Mouse (Mus musculus): Measurements from ENCODE around the gene Ezh1. TPM values are rescaled to one million over a fixed set of nuclear protein-coding genes. Genes with fewer than 3 reads are reported as not detected.

The Ezh1 gene
- total RNA-seq, 2 experiments from 2014 or later = 27.9 to 37.9 TPM

DNA sequence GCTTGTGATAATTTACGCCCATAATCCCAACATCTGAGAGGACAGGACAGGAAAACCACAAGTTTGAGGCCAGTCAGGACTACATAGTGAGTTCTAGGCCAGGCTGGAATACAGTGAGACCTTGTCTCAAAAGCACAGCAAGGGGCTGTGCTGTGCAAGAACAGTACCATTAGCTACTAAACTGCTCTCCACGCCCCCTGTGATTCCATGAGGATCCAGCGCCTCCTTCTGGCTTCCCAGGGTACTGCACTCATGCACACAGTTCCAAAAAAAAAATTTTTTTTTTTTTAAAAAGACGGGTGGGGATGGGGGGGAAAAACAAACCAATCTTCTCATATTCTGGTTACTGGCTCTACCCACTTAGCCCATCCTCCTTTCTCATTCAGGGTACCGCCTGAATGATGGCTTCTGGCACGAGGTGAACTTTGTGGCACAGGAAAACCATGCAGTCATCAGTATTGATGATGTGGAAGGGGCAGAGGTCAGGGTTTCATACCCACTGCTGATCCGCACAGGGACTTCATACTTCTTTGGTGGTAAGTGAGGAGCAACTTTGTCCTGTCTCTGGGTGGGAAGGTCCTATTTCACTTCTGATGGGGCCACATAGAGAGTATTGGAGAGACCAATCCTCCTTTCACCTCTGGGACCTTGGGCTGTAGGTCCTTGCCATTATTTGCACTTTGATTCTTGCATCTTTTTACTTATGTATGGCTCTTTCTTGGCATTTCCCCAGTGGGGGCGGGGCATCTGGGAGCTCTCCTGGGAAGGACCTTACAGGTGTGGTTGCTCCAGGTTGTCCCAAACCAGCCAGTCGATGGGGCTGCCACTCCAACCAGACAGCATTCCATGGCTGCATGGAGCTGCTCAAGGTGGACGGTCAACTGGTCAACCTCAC lies 45.2 kb downstream of the Ezh1 start:
- DNase-seq = peak; percentile 86

DNA sequence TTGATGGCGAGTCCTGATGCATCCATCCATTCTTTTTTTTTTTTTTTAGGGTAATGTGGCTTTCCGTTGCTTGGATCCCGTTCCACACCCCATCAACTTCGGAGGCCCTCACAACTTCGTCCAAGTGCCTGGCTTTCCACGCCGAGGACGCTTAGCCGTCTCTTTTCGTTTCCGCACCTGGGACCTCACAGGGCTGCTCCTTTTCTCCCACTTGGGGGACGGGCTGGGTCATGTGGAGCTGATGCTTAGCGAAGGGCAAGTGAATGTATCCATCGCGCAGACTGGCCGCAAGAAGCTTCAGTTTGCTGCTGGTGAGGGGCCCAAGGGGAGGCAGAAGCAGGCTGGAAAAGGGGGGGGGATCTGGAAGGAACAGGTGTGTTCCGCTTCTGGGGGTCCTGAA lies 46.0 kb downstream of the Ezh1 start:
- no peak for DNase-seq

DNA sequence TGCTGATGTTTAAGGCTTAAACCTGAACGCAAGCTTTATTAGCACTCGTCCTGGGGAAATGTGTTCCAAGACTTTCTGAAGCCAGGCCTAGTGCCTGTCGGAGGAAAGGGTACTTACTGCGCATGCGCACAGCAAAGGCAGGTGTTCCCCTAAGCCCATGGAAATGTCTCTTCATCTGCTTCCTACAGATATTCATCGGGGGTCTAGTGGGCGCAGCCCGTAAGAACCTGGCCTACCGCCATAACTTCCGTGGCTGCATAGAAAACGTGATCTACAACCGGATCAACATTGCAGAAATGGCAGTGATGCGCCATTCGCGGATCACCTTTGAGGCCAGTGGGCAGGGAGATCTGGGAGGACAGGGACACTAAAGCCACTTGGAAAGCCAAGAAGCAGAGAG lies 47.0 kb downstream of the Ezh1 start:
- DNase-seq = no peak

DNA sequence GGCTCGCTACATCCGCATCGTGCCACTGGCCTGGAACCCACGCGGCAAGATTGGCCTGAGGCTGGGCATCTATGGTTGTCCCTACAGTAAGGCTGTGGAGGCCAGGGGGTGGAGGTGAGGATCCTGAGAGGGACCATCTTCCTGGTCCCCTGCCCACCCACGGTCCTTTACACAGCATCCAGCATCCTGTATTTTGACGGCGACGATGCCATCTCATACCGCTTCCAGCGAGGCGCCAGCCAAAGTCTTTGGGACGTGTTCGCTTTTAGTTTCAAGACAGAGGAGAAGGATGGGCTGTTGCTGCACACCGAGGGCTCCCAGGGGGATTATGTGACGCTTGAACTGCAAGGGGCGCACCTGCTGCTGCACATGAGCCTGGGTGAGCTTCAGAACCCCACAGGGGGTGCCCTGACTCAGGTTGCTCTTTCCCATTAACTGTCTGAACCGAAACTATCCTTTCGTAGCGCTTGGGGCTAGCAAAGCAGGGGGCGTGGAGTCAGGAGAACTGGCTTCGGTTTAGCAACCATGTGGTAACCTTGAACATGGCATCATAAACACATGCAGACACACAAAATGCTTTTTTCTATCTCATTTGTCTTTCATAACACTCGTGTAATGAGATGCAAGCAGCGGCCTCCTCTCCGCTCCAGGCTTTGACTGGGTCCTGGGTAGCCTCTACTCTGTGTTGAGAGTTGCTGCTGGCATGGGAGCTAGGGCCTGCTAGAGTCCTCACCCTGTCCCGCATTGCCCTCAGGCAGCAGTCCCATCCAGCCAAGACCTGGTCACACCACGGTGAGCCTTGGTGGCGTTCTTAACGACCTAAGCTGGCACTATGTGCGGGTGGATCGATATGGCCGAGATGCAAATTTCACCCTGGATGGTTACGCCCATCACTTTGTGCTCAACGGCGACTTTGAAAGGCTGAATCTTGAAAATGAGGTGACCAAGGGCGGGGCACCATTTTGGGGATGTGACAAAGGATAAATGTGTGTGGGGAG lies 47.9 kb downstream of the Ezh1 start:
- no peak for DNase-seq

DNA sequence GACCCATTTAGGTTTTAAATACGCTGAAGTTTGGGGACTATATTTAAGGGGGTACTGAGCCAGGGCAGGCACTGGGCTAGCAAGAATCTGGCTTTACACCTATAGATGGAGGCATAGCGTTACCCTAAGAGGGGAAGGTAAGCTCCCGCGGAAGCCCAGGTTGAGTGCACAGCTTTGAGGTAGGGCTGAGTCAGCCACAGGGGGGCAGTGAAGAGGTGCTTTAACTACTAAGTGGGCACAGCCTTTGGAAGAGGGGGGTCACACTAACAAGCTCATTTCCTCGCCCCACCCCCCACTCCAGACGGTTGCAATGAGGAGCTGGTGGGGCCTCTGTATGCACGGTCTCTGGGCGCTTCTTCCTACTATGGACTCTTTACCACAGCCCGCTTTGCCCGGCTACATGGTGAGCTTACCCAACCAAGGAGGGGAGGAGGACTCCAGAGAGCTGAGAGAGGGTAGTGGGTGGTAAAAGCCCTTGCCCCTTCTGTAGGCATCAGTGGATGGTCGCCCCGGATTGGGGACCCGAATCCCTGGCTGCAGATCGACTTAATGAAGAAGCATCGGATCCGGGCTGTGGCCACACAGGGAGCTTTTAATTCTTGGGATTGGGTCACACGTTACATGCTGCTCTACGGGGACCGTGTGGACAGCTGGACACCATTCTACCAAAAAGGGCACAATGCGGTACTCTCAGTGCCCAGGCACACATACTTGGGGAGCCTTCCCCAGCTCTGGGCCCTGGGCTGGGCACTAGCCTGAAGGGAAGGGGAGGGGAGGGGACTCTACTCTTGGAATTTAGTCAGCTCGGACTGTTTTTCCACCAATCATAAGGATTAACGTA lies 49.1 kb downstream of the Ezh1 start:
- DNase-seq = peak; percentile 69

DNA sequence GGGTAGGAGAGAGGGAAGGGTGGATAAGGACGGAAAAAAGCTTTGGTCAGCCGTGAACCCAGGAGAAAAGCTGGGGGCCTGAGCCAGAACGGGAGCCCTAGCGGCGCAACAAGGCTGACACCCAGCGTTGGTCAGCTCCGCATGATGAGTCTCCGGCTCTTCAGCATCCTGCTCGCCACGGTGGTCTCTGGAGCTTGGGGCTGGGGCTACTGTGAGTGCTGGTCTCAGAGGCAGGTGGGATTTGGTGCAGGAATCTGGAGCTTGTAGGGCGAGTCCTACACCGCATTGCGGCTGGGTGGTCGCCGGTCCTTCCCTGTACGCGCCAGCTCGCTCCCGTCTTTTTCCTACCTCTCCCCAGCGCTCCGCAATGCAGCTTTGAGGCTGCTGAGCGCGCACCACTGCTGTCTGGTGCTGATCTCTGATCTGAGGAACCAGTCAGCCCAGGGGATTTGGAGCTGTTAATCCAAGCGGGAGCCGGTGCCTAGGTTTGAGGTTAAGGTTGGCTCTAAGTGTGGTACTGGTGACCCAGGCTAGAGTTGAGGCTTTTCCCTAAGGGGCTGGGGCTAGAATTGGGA lies 50.1 kb downstream of the Ezh1 start:
- peak; percentile 71 for DNase-seq

DNA sequence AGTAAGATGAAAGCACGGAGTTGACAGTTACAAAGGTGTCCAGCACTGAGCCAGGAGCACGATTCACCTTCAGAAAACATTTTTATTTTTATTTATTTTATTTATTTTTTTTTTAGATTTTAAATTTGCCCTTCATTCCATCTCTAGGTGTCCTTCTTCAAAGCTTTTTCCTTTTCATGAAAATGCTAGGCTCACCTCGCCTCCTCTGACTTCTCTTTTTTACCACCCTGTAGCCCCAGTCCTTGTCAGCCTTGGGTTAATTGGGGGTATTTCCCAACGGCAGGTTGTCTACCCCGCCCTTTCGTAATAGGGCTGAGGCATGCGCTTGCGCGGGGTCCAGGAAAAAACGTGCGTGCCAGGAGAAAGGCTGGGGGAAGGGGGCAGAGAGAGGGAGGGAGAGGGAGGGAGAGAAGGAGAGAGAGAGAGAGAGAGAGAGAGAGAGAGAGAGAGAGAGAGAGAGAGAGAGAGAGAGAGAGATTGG lies 50.6 kb downstream of the Ezh1 start:
- no peak for DNase-seq

DNA sequence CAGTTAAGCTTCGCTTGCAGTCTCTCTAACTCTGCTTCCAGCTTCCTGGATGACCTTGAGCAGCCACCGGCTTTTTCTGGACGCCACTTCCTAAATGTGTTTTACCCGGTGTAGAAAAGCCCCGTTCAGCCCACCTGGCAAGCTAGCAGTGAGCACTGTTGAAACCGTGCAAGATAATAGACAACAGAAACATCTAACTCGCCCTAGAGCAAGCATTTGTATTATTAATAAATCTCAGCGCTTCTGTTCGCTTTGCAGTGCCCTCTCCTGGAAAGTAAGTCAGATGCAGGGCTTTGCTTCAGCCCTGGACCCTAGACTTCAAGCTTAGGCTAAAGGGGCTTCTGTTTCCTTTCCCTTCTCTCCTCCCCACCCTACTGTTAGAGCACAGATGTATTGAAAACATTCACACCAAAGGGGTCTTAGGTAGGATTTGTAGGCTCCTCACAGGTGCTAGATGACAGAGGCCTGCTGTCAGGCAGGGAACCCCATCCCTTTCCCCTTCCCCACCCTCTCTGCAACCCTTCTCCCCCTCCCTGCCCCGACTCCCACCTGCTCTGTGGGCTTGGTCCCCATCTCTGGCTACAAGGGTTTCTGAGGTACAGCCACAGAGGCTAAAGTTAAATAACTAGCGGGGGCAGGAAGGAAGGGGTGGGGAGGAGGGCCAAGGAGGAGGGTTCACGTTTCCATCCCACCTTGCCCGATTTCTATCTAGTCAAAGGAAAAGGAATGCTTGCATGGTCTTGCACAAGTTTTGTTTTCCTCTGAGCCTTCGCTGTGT lies 51.2 kb downstream of the Ezh1 start, which contains the start of gene Ccr10:
Ccr10 (minus strand) TSS at position 593 of the 778 bp plus-strand sequence.
- no peak for DNase-seq

DNA sequence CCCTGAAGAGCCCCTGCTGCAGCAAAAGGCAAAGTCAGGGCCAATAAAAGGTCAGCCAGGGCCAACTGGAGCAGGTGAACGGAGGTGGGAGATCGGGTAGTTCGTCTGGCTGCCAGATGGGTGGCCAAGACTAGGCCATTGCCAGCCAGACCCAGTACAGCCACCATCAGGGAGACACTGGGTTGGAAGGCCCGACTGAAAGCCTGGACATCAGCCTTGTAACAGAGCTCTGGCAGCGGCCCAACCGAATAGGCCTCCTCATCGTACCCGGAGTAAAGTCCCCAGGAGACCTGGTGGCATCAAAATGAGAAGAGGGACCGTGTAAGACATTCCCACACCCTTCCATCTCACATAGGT lies 51.9 kb downstream of the Ezh1 start:
- DNase-seq = no peak

DNA sequence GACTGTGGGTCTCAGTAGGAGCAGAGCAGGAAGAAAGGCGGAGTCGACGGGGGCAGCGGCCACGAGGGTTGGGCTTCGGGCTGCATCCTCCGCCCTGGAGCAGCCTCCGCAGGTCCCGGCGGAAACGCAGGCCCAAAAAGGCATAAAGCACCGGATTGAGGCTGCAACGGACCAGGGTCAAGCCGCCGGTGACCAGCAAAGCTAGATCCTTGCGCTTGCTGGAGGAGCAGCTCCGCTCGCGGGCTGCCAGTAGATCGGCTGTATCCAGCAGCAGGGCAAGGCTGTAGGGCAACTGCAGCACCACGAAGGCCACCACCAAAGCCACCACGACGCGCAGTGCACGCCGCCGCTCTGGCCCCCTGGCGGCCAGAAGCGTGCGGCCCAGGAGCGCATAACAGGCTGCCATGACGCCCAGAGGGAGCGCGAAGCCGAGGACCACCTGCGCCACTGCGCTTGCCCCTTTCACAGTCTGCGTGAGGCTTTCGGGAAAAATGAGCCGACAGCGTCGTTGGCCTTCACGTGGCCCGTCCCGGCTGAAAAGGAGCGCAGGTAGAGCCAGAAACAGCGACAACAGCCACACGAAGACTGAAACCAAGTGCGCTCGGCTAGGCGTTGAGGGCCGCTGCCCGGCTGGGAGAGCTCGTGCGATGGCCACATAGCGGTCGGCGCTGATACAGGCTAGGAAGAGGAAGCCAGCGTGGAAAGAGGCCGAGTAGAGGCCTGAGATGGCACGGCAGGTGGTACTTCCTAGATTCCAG lies 52.5 kb downstream of the Ezh1 start:
- peak; percentile 85 for DNase-seq

DNA sequence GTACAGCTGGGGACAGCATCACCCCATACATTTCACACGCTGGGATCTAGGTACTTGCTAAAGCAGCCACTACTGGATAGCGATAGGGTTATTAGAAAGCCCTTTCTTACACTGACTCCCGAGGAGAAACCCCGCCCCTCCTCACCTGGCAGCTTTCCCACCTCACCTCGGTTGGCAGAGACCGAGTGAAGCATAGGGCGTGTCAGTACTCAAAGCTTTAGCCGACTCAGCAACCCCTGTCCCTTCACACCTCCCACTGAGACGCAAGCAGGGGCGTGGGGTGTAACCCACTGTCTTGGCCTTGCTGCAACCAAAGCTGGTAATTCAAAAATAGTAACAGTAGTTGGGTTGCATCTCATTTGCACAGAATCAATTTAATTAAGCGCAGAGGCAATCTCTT lies 53.2 kb downstream of the Ezh1 start:
- peak; percentile 74 for DNase-seq

DNA sequence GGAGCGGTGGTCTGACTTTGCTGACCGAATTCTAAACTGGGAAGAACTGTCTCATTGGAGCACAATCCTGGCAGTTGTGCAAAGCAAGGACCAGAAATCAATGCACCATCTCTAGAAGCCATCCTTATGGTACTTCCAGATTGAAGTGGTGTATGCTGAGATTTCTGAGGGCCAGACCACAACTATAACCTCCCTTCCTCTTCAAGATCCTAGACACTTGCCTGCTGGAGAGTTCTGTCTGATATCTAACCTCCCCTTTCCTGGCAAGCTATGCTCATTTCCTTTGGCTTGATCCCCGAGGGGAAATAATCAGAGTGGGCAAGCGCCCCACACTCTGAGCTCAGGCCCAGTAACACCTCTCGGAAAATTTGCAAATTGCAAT lies 53.8 kb downstream of the Ezh1 start:
- DNase-seq = no peak

DNA sequence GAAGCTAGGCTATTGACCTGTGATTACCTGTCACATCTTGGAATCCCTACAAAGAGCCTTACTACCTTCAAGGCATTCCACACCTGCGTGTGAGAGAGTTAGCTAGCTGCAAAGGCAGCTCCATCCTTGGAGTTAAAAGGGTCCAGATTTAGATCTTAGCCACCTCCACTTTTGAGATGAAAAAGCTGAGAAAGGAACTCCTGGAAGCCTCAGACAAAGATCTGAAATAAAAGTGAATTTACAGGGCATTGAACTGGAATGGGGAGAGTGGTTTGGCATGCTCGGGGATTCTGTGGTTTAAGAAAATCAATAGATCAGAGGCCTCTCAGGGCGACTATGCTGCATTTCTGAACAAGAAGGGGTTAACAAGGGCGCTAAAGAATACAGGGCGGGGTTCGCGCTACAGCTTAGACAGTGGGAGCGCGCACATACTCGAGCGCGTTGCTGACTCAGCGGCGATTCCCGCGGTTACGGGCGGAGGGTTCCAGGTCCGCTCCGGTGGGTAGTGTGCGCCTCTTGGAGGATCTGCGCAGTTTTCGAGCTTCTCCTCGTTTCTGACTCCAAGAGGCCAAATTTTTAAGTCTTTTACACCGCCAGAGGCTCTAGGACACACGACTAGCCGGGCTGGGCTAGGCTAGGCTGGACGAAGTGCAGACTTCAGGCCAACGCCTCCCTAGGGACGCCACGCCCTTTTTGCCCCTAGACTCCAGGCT lies 54.4 kb downstream of the Ezh1 start:
- DNase-seq = peak; percentile 81

DNA sequence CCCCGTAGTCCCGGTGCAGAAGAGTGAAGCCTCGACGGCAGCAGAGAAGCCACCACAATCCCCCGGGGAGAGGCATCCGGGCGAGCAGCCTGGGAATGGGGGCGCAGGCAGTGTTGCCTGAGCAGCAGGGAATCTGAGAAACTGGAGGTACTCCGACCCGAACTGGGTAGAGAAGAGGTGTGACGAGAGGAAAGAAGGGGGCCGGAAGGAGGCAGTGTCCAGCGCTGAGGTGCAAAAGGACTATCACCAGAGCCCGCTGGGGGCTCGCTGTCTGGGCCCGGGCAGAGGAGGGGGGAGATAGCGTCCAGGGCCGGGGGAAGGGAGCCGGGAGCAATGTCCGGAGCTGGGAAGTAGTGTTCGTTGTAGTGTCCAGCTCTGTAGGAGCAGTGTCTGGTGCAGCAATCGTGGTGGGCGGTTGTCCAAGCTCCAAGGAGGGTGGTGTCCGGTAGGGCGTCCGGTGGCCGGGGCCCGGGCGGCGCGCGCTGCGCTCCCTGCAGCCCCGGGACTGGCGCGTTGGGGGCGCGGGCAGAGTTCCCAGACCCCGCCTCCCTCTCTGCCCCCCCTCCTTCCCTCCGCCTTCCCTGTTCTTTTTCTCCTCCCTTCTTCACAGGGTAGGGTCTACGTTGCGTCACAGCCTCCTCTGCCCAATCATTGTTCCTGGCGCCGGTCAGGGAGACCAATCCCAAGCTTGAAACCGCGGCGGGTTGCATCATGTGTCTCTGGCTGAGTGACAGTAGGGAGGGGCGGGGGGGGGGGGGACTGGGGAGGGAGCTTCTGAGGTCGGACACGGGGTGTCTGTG lies 55.3 kb downstream of the Ezh1 start, which contains the start of gene Plekhh3:
Plekhh3 (minus strand) TSS at position 541 of the 800 bp plus-strand sequence.
- DNase-seq = peak; percentile 96

DNA sequence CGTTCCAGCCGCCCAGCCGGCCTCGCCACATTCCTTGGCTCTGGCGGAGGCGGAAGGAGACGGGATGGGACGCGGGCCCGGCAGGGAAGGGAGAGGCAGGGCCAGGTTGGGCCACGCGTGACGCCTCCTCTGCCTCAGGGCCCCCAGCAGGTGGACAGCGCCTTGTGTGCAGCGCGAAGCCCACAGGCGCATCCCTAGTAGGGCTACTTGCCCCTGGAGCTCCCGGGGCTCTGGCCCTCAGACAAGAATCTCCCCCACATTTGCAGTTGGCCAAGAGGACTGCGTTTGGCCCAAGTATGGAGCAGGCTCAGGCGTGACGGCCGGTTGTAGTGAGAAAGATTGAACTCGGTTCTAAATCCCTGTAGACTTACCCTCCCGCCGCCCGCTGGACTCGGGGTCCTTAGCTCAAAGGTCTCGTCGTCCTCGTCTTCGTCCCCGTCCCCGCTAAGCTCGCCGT lies 55.9 kb downstream of the Ezh1 start, which contains the start of gene Cntnap1:
Cntnap1 (plus strand) TSS at position 170 of the 457 bp plus-strand sequence.
- DNase-seq = peak; percentile 77

DNA sequence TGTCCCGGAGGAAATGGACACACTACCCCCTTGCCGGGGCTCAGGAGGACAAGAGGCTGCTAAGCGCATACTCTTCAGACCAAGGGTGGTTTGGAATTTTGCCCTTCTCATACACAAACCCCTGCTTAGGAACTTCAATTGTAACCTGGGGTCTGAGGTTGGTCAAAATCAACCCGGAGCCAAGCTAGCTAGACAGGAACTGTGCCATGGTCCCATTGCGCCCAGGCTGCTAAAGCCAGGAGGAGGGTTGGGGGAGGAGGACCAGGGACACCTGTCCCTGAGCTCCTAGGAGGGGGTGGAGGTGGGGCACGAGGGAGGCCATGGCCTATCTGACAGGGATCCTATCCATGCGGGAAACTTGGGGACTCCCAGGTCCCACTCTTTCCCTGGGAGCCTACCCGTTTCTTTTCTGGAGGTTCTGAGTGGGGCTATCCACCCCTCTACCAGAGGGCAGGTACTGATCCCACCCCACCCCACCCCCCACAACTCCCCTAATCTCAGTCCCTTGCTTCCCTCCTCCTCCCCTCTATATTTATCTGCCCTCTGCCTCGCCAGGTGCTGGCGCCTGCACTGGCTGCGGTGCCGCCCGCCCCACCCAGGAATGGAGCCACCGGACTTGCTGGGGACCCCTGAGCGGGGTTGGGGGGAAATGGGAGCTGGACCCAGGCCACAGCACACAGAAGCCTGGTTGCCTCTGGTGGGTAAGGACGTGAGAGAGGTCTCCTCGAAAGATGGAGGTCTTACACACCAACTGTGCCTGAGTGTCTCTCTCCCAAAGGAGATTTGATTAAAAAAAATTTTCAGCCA lies 56.8 kb downstream of the Ezh1 start:
- DNase-seq = no peak

Measured in adrenal gland, postnatal 10 days (tissue).